Mouse (Mus musculus) intestine, embryonic 16.5 days (tissue): Measurements from ENCODE around the gene Il11. TPM values are rescaled to one million over a fixed set of nuclear protein-coding genes. Genes with fewer than 3 reads are reported as not detected.

Experiments used
- ATAC-seq: fragments of 200-750 bp; cut with Nextera tagmentation; 2 replicates; pipeline ENCODE4 v1.8.0; 2017; ENCODE audit warnings: moderate TSS enrichment, moderate library complexity
- H3K27ac ChIP-seq: fragments of 300-500 bp; sonication (generic); 2 replicates; pipeline ENCODE4 v1.5.1; 2014; ENCODE audit warnings: mild to moderate bottlenecking, low read length
- H3K27me3 ChIP-seq: fragments of 300-500 bp; sonication (generic); replicated peaks from 2 replicates; pipeline ENCODE4 v1.6.1; 2014; ENCODE audit warnings: low read length, control low read depth, mixed read lengths; ENCODE audit not compliant: control insufficient read depth, insufficient read depth
- H3K36me3 ChIP-seq: fragments of 300-500 bp; sonication (generic); 2 replicates; pipeline ENCODE4 v1.6.1; 2014; ENCODE audit warnings: low read length, control low read depth; ENCODE audit not compliant: control insufficient read depth, insufficient read depth
- H3K4me1 ChIP-seq: fragments of 300-500 bp; sonication (generic); 2 replicates; pipeline ENCODE4 v1.6.1; 2014; ENCODE audit warnings: low read length, control low read depth, mixed read lengths; ENCODE audit not compliant: control insufficient read depth, insufficient read depth
- H3K4me2 ChIP-seq: fragments of 300-500 bp; sonication (generic); 2 replicates; pipeline ENCODE4 v1.6.1; 2014; ENCODE audit warnings: low read depth, low read length, control low read depth
- H3K4me3 ChIP-seq: fragments of 300-500 bp; sonication (generic); 2 replicates; pipeline ENCODE4 v1.5.1; 2014; ENCODE audit warnings: mild to moderate bottlenecking, low read length
- H3K9ac ChIP-seq: fragments of 300-500 bp; sonication (generic); 2 replicates; pipeline ENCODE4 v1.6.1; 2014; ENCODE audit warnings: low read depth, low read length
- H3K9me3 ChIP-seq: fragments of 300-500 bp; sonication (generic); 2 replicates; pipeline ENCODE4 v1.6.1; 2016; ENCODE audit warnings: low read length, control low read depth; ENCODE audit not compliant: control insufficient read depth
- WGBS: fragments of 180-500 bp; shearing (Covaris S2); extraction: QIAGEN DNeasy Blood & Tissue Kit; methylation state at CpG from one replicate; pipeline ENCODE4 v1.1.7; 2014; 5-methylcytosine and 5-hydroxymethylcytosine counted together
- polyA plus RNA-seq: library from polyadenylated mRNA; unstranded; fragments of >200 nt; fragmentation: Nextera tagmentation; extraction: Ambion mirVana; gene quantifications from 2 replicates; pipeline ENCODE4 v1.2.1, GENCODE M21; 2015

Il11 gene
- polyA plus RNA-seq, 1 experiment from 2014 or later = 0.09 TPM

DNA sequence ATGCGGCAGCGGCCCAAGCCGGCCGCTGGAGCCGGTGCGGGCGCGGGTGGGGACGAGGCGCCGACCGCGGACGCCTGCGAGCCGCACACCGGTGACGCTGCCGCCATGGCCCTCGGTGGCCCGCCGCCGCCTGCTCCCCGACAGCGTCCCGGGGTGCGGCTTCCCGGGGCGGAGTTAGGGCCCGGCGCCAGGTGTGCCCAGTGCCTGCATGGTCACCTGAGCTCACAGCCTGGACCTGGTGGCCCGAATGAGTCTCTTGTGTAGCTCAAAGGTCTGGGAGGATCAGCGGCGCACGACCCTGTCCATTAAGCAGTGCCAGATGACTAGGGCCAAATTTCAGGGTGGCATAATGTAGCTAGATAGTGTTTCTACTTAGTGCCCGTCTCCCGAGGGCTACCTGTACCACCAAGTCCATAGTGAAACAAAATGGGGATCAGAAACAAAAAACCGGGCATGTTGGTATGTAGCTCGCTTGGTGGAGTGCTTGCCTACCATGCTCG is 6.8 kb upstream of the Il11 start, which contains the start of gene Tmem238:
Tmem238 (minus strand) TSS at position 221 of the 500 bp plus-strand sequence.
- WGBS = 7% methylated on average over 39 of the region's 40 CpGs
- ATAC-seq = peak; percentile 76
- H3K4me1 ChIP-seq = peaks cover 20% of the 10 kb centered on the region

DNA sequence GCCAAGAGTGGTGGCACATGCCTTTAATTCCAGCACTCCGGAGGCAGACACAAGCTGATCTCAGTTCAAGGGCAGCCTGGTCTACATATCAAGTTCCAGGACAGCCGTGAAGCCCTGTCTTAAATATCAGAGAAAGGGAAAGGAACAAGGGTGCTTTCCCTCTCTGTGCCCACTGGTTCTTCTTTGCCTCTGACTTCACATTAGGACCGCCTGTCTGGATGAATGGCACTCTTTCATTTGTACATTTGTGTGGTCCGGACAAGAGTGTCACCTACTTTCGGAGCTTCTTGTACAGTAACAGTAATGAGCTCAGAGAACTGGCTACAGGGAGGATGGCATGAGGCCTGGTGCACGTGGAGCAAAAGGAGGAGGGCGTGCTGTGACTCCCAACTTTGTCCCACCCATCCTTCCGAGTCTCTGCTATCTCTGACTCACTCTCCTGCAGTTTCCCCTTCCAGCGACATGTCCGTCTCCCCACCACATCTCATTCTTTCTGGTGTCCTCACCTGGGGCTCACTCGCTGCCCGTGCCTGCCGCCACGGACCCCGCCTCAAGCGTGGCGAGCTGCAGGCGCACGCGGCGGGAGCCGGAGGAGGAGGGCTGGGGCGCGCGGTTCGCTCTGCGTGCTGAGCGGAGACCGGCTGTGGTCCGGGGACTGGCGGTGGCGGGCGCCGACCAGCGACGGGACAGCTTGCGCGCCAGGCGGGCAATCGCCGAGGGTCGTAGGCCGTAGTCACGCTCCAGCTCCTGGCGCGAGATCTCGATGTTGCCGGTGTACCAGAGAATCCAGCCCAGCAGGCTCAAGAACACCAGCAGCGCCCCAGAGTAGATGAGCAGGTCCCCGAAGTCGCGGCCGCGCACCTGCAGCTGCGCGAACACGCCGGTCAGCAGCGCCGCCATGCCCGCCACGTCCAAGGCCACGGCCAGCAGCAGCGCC is 6.1 kb upstream of the Il11 start:
- peaks cover 13% of the 10 kb centered on the region for H3K4me1 ChIP-seq
- WGBS = 2% methylated on average over 63 of the region's 64 CpGs
- peaks cover 7% of the 10 kb centered on the region; the same call in 1 of the 2 replicates for H3K36me3 ChIP-seq
- H3K9me3 ChIP-seq = no peaks in the 10 kb centered on the region
- peak overlapping the region; percentile 89 for H3K27ac ChIP-seq
- peak; percentile 66 for ATAC-seq
- H3K4me3 ChIP-seq = peak overlapping the region; percentile 74
- no peaks in the 10 kb centered on the region for H3K27me3 ChIP-seq
- H3K9ac ChIP-seq = peak overlapping the region; percentile 88
- peak overlapping the region; percentile 91 for H3K4me2 ChIP-seq

More for the DNA sequence above, 6.8 kb upstream of the Il11 start, which contains the start of gene Tmem238:
- Histone ChIP-seq H3K27me3 (no peaks in the 10 kb centered on the region), H3K4me3 (peak within 1 kb of the TSS; percentile 74), H3K36me3 (peaks cover 10% of the 10 kb centered on the region; the same call in 1 of the 2 replicates), H3K9me3 (no peaks in the 10 kb centered on the region), H3K4me2 (peak within 1 kb of the TSS; percentile 91), H3K27ac (peak within 1 kb of the TSS; percentile 89), H3K9ac (peak within 1 kb of the TSS; percentile 88)

DNA sequence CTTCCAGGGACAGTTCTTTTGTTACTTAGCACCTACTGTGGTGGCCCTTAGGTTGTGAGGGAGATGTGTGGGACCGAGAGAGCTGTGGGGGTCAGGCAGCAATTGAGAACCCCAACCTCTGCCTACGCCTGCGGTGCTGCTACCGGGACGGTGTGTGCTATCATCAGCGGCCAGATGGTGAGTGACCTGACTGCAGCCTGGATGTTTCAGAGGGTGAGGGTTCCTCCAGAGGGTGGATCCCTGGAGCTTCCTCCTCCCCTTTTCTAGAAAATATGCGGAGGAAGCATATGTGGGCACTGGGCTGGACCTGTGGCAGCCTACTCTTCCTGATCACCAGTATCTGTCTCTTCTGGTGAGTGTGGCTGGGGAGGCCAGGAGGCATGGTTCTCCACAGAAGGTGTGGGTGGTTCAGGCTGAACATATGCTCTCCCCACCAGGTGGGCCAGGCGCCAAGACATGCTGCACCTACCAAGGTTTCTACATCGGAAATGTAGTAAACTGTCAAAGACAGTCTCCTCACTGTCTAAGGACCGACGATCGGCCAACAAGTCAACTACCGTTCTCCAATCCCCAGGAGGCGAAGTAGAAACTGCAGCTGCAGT is 1.1 kb upstream of the Il11 start:
- Histone ChIP-seq H3K9ac (no peak overlapping the region), H3K27me3 (peaks cover 4% of the 10 kb centered on the region), H3K4me1 (0 out of 2 replicates have a peak, but pooled peaks cover 8% of the 10 kb centered on the region), H3K27ac (no peak overlapping the region), H3K4me3 (no peak overlapping the region), H3K36me3 (peaks cover 5% of the 10 kb centered on the region; the same call in 1 of the 2 replicates), H3K9me3 (no peaks in the 10 kb centered on the region), H3K4me2 (no peak overlapping the region)
- 84% methylated on average over 14 of the region's 14 CpGs for WGBS
- ATAC-seq = no peak

DNA sequence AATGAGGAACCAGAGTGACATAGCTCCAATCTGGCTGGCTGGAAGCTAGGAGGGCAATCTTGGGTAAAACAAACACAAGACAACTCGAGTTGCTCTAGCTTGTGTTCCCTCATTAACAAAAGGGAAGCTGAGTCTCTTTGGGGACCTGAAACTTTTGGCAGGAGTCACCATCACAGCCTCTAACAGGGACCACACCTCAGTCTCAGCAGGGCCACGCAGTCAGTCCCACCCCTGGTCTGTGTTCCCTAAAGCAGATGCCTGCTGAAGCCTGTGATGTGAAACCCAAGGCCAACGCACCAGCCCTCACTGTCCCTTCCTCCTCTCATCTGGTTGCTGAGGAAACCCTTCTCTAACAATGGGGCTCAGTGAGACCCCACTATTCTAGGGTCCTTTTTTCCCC is 529 bp downstream of the Il11 start:
- no peak overlapping the region for H3K9ac ChIP-seq
- no peak overlapping the region for H3K27ac ChIP-seq
- 41% methylated on average over 3 of the region's 3 CpGs for WGBS
- H3K4me3 ChIP-seq = no peak overlapping the region
- H3K36me3 ChIP-seq = peaks cover 5% of the 10 kb centered on the region; the same call in 1 of the 2 replicates
- H3K9me3 ChIP-seq = no peaks in the 10 kb centered on the region
- H3K4me2 ChIP-seq = no peak overlapping the region
- peaks cover 21% of the 10 kb centered on the region for H3K27me3 ChIP-seq
- peaks cover 7% of the 10 kb centered on the region for H3K4me1 ChIP-seq
- no peak for ATAC-seq

DNA sequence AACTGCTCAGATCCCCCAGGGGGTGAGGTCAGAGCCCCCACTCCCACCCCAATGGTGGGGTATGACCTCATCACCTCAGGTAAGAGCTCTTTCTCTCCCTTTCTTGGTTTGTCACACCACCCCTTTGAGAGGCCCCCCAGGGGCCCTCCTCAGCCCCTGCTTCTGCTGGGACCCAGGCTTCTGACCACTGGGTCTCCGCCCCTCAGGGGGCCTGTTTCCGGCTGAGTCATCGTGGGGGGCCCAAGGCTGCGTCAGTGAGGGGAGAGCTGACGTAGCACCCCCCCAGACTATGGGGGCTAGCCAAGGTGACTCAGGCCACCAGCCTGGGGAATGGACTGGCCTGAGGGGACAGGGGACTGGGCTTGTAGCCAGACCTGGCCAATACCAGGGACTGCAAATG is 2.7 kb downstream of the Il11 start:
- peaks cover 11% of the 10 kb centered on the region for H3K4me1 ChIP-seq
- peaks cover 39% of the 10 kb centered on the region for H3K27me3 ChIP-seq
- H3K36me3 ChIP-seq = peaks cover 3% of the 10 kb centered on the region; the same call in 1 of the 2 replicates
- H3K9me3 ChIP-seq = no peaks in the 10 kb centered on the region
- 32% methylated on average over 5 of the region's 5 CpGs for WGBS
- no peak overlapping the region for H3K9ac ChIP-seq
- H3K4me3 ChIP-seq = no peak overlapping the region
- no peak overlapping the region for H3K27ac ChIP-seq
- H3K4me2 ChIP-seq = no peak overlapping the region
- no peak for ATAC-seq

DNA sequence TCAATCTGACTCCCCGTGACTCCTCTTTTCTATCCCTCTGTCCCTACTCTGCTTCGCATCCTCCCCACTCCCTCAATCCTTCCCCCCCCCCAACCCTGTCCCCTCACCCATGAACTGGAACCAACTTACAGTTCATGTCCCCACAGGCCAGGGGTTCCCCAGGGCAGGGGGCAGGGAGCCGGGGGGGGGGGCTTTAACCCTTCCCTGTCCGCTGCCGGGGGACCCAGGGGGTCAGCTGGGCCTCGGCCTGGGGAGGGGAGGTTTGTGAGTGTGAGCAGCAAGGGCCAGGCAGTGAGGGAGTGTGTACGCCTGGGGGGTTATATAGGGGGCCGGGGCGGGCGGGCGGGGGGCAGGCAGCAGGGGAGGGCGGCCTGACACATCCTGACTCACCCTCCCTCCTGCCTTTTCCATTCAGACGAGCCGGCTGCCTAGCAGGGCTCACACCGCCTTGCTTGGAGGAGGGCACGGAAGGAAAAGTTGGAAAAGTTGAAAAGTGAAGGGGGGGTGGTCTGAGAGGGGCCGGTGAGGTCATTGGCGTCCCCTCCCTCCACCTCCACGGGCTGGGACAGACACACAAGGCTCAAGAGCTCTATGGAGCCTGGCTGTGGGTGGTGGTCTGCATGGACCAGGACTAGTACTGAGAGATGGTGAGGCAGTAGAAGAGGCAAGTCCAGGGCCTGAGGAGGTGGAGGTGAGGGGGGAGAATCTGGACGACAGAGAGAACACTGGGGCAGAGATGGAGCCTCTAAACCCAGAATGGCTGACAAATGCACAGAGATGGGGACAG is 4.6 kb downstream of the Il11 start:
- no peak overlapping the region for H3K27ac ChIP-seq
- H3K4me3 ChIP-seq = no peak overlapping the region
- WGBS = 4% methylated on average over 17 of the region's 20 CpGs
- ATAC-seq = no peak
- H3K36me3 ChIP-seq = no peaks in the 10 kb centered on the region
- H3K9me3 ChIP-seq = no peaks in the 10 kb centered on the region
- no peak overlapping the region for H3K9ac ChIP-seq
- no peak overlapping the region for H3K4me2 ChIP-seq
- H3K27me3 ChIP-seq = peaks cover 42% of the 10 kb centered on the region
- peaks cover 11% of the 10 kb centered on the region for H3K4me1 ChIP-seq

DNA sequence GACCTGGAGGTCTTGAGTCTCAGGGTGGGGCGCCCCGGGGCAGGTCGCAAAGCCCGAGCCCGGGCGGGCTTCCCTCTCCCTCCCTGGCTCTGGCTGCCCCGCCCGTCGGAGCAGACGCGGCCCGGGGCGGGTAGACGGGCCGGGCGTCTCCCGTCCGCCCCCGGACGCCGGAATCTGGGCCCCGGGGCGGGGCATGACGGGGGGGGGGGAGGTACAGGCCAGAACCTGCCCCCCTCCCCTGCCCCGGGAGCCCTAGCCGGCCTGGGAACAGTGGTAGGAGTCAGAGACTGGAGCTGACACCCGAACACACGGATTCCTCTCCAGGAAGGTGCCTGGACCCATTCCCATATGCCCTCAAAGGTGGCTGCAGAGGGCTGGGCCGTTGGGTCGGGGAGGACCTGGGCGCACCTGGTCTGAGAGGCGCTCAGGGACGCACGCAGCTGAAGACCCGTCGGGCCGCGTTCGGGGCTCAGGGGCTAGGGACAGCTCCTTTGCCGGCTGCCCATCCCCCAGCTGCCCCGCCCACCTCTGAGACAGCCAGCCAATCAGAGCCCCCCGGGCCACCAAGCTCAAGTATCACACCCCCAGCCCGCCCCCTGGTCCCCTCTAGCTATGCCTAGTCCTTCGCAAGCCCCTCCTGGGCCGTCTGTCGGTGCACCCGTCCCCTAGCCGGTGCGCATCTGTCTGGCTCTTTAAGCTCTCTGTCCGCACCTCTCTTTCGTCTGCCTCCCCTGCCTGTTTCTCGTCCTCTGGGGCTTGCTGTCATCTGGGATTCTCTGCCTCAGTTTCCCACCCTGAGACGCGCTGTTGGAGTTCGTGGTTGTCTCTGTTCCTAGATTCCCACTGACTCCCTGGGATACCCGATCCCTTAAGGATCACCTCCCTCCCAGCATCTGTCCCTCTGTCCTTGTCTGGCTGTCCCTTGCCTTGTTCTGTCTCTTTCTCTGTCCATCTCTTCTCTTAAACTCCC is 5.5 kb downstream of the Il11 start:
- WGBS = under 1% methylated on average over 37 of the region's 56 CpGs
- peak; percentile 73 for ATAC-seq
- Histone ChIP-seq H3K27ac (no peak overlapping the region), H3K4me1 (peaks cover 11% of the 10 kb centered on the region), H3K27me3 (peaks cover 42% of the 10 kb centered on the region), H3K4me2 (peak overlapping the region; percentile 59), H3K9ac (peak overlapping the region; percentile 59), H3K9me3 (no peaks in the 10 kb centered on the region), H3K36me3 (no peaks in the 10 kb centered on the region), H3K4me3 (peak overlapping the region; percentile 49)

DNA sequence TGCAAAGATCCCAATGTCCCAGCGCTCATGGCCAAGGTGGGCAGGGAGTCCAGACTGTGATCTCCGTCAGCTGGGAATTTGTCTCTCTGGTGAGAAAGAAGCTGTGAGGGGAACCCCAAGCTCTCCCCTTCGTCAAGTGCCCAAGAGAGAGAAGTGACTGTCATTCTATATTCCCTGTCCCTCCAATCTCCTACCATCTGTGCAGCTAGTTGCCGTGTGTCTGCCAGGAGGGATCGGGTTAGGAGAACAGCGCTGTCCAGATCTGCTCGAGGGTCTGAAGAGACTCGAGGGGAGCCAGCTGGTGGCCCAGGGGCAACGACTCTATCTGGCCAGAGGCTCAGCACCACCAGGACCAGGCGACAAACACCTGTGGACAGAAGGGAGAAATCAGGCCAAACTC is 6.5 kb downstream of the Il11 start:
- peaks cover 42% of the 10 kb centered on the region for H3K27me3 ChIP-seq

More for the DNA sequence above, 6.5 kb downstream of the Il11 start:
- 48% methylated on average over 10 of the region's 10 CpGs for WGBS
- Histone ChIP-seq H3K9ac (no peak overlapping the region), H3K9me3 (no peaks in the 10 kb centered on the region), H3K36me3 (no peaks in the 10 kb centered on the region), H3K4me2 (no peak overlapping the region), H3K4me1 (peaks cover 11% of the 10 kb centered on the region), H3K27ac (no peak overlapping the region), H3K4me3 (no peak overlapping the region)
- no peak for ATAC-seq
